Mouse (Mus musculus): ENCODE results near the gene Shank2. TPM values are rescaled to one million over a fixed set of nuclear protein-coding genes. Genes with fewer than 3 reads are reported as not detected.

Shank2 gene
- total and polyA plus RNA-seq, 2 experiments from 2014 or later: 9.3 to 32.6 TPM

DNA sequence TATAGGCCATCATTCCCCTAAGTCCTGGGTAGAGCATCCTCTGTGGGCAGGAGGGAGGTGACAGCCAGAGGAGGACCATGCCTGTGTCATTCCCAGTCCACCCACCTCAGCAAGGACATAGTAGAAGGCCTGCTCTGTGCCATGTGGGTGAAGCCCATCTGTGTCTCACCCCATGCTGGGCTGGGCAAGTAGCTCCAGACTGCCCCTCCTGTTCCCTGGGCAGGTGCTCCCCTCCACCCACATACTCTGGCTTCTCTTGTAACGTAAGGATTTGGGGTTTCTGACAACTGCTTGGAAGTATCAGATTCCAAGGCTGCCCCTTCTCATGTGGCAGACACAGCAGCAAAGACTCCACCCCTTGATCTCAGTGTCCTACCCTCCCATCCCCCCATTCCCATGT is 227.7 kb downstream of the Shank2 start:
- no peak for TF ChIP-seq CTCF (IDR thresholded peaks at IDR 0.05)
- no peaks in the 10 kb centered on the region for H3K4me1 ChIP-seq (ENCODE audit: insufficient read depth, low read length)
- H3K9me3 ChIP-seq (ENCODE audit: low read length): no peaks in the 10 kb centered on the region
- no peak overlapping the region for H3K4me3 ChIP-seq (ENCODE audit: low read depth, low read length)
- H3K9ac ChIP-seq (replicated peaks; ENCODE audit: low read length, poor library complexity, severe bottlenecking): no peak overlapping the region
- H3K4me2 ChIP-seq (ENCODE audit: low read depth, low read length, poor library complexity, severe bottlenecking): no peak overlapping the region
- DNase-seq (ENCODE audit: low spot score) (no peak), ATAC-seq (ENCODE audit: low FRiP score) (no peak)
- WGBS: 71% methylated on average over 1 of the region's 1 CpGs
- no peaks in the 10 kb centered on the region for H3K27me3 ChIP-seq (ENCODE audit: insufficient read depth, low read length)
- no peaks in the 10 kb centered on the region for H3K36me3 ChIP-seq (ENCODE audit: insufficient read depth, low read length)
- no peak overlapping the region for H3K27ac ChIP-seq (ENCODE audit: low read depth, low read length)

DNA sequence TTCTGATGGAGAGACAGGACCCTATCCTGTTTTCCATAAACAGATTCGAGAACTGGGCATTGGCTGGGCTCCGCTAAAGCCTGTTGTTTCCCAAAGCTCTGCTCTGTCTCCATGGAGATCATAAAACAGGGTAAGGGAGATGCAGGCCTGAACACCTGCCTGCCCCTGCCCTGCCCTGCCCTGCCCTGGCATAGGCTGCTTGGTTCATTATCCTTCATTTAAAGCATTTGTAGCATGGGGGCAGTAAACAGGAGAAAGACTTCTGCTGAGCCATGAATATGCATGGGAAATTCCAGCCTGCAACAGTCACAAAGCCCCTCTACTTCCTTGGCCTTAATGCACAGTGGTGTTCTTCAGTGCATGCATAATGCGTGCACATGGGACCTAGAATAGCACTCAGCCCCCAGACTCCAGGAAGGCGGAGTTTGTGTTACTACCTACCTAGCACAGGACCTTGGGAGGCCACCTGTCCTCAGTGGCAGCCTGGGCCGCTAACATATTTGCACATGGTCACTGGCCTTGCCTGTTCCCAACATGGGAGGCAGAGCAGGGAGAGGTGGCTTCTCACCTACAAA is 230.5 kb downstream of the Shank2 start:
- Histone ChIP-seq H3K9me3 (ENCODE audit: low read length) (no peaks in the 10 kb centered on the region), H3K4me2 (ENCODE audit: low read depth, low read length, poor library complexity, severe bottlenecking) (no peak overlapping the region), H3K36me3 (ENCODE audit: insufficient read depth, low read length) (no peaks in the 10 kb centered on the region), H3K27ac (ENCODE audit: low read depth, low read length) (no peak overlapping the region), H3K9ac (replicated peaks; ENCODE audit: low read length, poor library complexity, severe bottlenecking) (no peak overlapping the region), H3K4me1 (ENCODE audit: insufficient read depth, low read length) (0 out of 2 replicates have a peak, but pooled peaks cover 3% of the 10 kb centered on the region), H3K4me3 (ENCODE audit: low read depth, low read length) (no peak overlapping the region), H3K27me3 (ENCODE audit: insufficient read depth, low read length) (no peaks in the 10 kb centered on the region)
- DNase-seq (ENCODE audit: low spot score) (no peak), ATAC-seq (ENCODE audit: low FRiP score) (no peak)
- 46% methylated on average over 5 of the region's 5 CpGs for WGBS
- no peak for TF ChIP-seq CTCF (IDR thresholded peaks at IDR 0.05)

DNA sequence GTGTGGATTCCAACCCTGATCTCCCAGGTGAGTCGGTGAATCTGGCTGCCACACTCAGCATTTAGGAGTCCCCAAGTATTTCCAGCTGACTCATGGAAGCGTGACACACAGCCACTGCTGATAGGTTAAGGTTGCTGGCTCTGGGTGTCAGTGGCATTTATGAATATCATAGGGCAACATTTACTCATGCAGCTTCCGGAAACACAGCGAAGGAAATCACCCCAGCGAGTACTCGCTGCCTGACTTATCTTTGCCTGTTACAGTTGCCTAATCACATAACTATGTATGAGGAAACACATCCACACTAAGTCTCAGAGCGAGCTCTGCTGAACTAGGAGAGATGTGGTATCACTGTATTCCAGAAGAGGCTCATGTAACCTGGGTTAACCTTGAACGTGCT is 231.8 kb downstream of the Shank2 start:
- no peak for ATAC-seq (ENCODE audit: low FRiP score)
- peaks cover 9% of the 10 kb centered on the region; the same call in 1 of the 2 replicates for H3K4me1 ChIP-seq (ENCODE audit: insufficient read depth, low read length)
- no peak for TF ChIP-seq CTCF (IDR thresholded peaks at IDR 0.05)
- no peak overlapping the region for H3K9ac ChIP-seq (replicated peaks; ENCODE audit: low read length, poor library complexity, severe bottlenecking)
- 82% methylated on average over 8 of the region's 8 CpGs for WGBS
- H3K4me2 ChIP-seq (ENCODE audit: low read depth, low read length, poor library complexity, severe bottlenecking): no peak overlapping the region
- H3K36me3 ChIP-seq (ENCODE audit: insufficient read depth, low read length): no peaks in the 10 kb centered on the region
- no peak overlapping the region for H3K27ac ChIP-seq (ENCODE audit: low read depth, low read length)
- DNase-seq (ENCODE audit: low spot score): no peak
- H3K9me3 ChIP-seq (ENCODE audit: low read length): no peaks in the 10 kb centered on the region
- no peak overlapping the region for H3K4me3 ChIP-seq (ENCODE audit: low read depth, low read length)
- H3K27me3 ChIP-seq (ENCODE audit: insufficient read depth, low read length): no peaks in the 10 kb centered on the region

DNA sequence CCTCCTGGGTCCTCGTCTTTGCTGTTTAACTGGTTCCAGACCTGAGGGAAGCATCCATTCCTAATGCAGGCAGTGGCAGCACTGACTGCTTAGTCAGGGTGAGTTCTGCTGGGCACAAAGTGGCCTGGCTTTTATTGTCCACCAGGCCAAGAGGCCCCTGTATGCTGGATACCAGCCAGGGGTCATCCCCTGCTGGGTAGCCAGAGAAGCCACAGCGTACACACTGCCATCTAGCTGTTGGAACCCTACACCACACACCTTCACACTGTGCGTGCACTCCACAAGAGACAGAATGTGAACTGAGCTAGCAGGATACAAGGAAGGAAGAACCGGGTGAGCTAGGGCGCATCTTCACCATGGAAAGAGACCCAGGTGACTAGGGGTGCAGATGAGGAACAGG is 233.1 kb downstream of the Shank2 start:
- H3K27me3 ChIP-seq (ENCODE audit: insufficient read depth, low read length): no peaks in the 10 kb centered on the region
- TF ChIP-seq CTCF (IDR thresholded peaks at IDR 0.05): peak; percentile 35
- peaks cover 15% of the 10 kb centered on the region; the same call in 1 of the 2 replicates for H3K4me1 ChIP-seq (ENCODE audit: insufficient read depth, low read length)
- no peak for DNase-seq (ENCODE audit: low spot score)
- H3K36me3 ChIP-seq (ENCODE audit: insufficient read depth, low read length): no peaks in the 10 kb centered on the region
- 58% methylated on average over 5 of the region's 5 CpGs for WGBS
- no peak overlapping the region for H3K27ac ChIP-seq (ENCODE audit: low read depth, low read length)
- H3K9ac ChIP-seq (replicated peaks; ENCODE audit: low read length, poor library complexity, severe bottlenecking): no peak overlapping the region
- no peak for ATAC-seq (ENCODE audit: low FRiP score)
- H3K4me3 ChIP-seq (ENCODE audit: low read depth, low read length): no peak overlapping the region
- H3K4me2 ChIP-seq (ENCODE audit: low read depth, low read length, poor library complexity, severe bottlenecking): no peak overlapping the region
- no peaks in the 10 kb centered on the region for H3K9me3 ChIP-seq (ENCODE audit: low read length)

DNA sequence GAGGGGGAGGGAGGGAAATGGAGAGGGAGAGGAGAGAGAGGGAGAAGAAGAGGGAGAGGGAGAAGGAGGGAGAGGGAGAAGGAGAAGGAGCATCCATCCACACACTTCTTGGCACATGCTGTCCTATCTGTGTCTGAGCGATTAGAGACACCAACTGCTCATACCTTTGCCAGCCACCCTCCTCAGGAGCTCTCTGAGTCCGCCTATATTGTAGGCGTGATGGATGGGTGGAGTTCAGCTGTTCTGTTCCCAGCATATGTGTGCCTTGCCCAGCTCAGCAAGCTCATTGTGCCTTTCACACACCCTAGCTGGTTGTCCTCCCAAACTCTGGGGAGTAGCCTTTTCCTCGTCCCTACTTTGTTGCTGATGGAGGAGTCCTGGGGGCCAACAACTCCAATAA is 233.8 kb downstream of the Shank2 start:
- DNase-seq (ENCODE audit: low spot score): no peak
- no peak overlapping the region for H3K4me3 ChIP-seq (ENCODE audit: low read depth, low read length)
- ATAC-seq (ENCODE audit: low FRiP score): no peak
- H3K27ac ChIP-seq (ENCODE audit: low read depth, low read length): no peak overlapping the region
- H3K4me1 ChIP-seq (ENCODE audit: insufficient read depth, low read length): peaks cover 22% of the 10 kb centered on the region
- no peaks in the 10 kb centered on the region for H3K9me3 ChIP-seq (ENCODE audit: low read length)
- H3K27me3 ChIP-seq (ENCODE audit: insufficient read depth, low read length): no peaks in the 10 kb centered on the region
- 94% methylated on average over 4 of the region's 4 CpGs for WGBS
- no peak overlapping the region for H3K9ac ChIP-seq (replicated peaks; ENCODE audit: low read length, poor library complexity, severe bottlenecking)
- no peak for TF ChIP-seq CTCF (IDR thresholded peaks at IDR 0.05)
- no peaks in the 10 kb centered on the region for H3K36me3 ChIP-seq (ENCODE audit: insufficient read depth, low read length)
- no peak overlapping the region for H3K4me2 ChIP-seq (ENCODE audit: low read depth, low read length, poor library complexity, severe bottlenecking)

DNA sequence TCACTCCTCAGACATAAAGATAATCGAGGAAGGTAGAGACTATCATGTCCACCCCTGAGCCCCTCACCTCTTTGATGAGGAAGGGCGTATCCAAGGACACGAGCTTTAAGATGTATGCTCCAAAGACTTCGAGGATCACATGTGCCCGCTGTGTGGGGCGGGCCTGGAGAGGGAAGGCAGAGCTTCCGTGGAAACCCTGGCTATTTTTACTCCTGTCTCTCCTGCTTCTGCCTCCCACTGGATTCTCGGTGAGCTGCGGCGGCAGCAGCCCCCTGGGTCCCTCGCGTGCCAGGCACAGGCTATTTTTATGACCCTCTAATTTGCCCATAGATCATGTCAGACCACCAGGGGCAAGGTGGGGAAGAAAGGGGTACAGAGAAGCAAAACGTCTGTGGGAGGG is 235.1 kb downstream of the Shank2 start:
- Histone ChIP-seq H3K36me3 (ENCODE audit: insufficient read depth, low read length) (no peaks in the 10 kb centered on the region), H3K4me2 (ENCODE audit: low read depth, low read length, poor library complexity, severe bottlenecking) (no peak overlapping the region), H3K27ac (ENCODE audit: low read depth, low read length) (no peak overlapping the region), H3K9ac (replicated peaks; ENCODE audit: low read length, poor library complexity, severe bottlenecking) (no peak overlapping the region), H3K9me3 (ENCODE audit: low read length) (no peaks in the 10 kb centered on the region), H3K4me1 (ENCODE audit: insufficient read depth, low read length) (peaks cover 27% of the 10 kb centered on the region), H3K27me3 (ENCODE audit: insufficient read depth, low read length) (no peaks in the 10 kb centered on the region), H3K4me3 (ENCODE audit: low read depth, low read length) (no peak overlapping the region)
- no peak for TF ChIP-seq CTCF (IDR thresholded peaks at IDR 0.05)
- 70% methylated on average over 13 of the region's 13 CpGs for WGBS
- ATAC-seq (ENCODE audit: low FRiP score): no peak
- DNase-seq (ENCODE audit: low spot score): no peak
